Mouse (Mus musculus) olfactory bulb, adult 2 months (tissue): ENCODE measurements around the gene Gm973.

ENCODE experiments used
- CTCF ChIP-seq: fragments of 200-500 bp; IDR thresholded peaks from 2 replicates; pipeline ENCODE4 v1.5.1; 2012; ENCODE audit warnings: low read depth, mild to moderate bottlenecking, low read length, moderate library complexity; ENCODE audit not compliant: insufficient read depth
- POLR2A ChIP-seq: fragments of 200-500 bp; IDR thresholded peaks from 2 replicates; pipeline ENCODE4 v1.6.1; 2012; ENCODE audit warnings: mild to moderate bottlenecking, low read depth, low read length, moderate library complexity; ENCODE audit not compliant: insufficient read depth

GRCm38 (mm10) chr1:59566926-59567325 is 50.9 kb downstream of the Gm973 start:
- TF ChIP-seq CTCF (no peak), POLR2A (no peak)
